Mouse (Mus musculus) hindlimb bud, embryonic 11.5 days (tissue): ENCODE results near the gene Pml.
A peak's percentile ranks its signal among the peaks of the same experiment; 100 is the strongest.
"Not testable (repeated sequence)": the region's sequence is repeated elsewhere in the genome, so short reads cannot be mapped to it uniquely, and the experiment has no call there.

ENCODE experiments used
- DNase-seq: peaks from one replicate; pipeline ENCODE4 v3.0.0-alpha.2; 2012; ENCODE audit warnings: low read depth, low spot score; ENCODE audit errors: extremely low spot score

The Pml gene

GRCm38 (mm10) chr9:58272068-58272541, 22.5 kb upstream of the Pml start:
- DNase-seq = no peak

- DNase-seq = not testable (repeated sequence)
Observed at GRCm38 (mm10) chr9:58271551-58271950, 22.0 kb upstream of the Pml start.

- DNase-seq = no peak
Observed at GRCm38 (mm10) chr9:58271109-58271508, 21.5 kb upstream of the Pml start.

- no peak for DNase-seq
Observed at GRCm38 (mm10) chr9:58270081-58270480, 20.5 kb upstream of the Pml start.

- no peak for DNase-seq
Observed at GRCm38 (mm10) chr9:58268384-58269313, 19.1 kb upstream of the Pml start.

- DNase-seq = no peak
Observed at GRCm38 (mm10) chr9:58267046-58267445, 17.5 kb upstream of the Pml start.

GRCm38 (mm10) chr9:58266571-58267011, 17.0 kb upstream of the Pml start:
- DNase-seq = no peak

- DNase-seq = no peak
Observed at GRCm38 (mm10) chr9:58265368-58265767, 15.8 kb upstream of the Pml start.

GRCm38 (mm10) chr9:58262507-58262906, 12.9 kb upstream of the Pml start:
- no peak for DNase-seq

GRCm38 (mm10) chr9:58255704-58256685, 6.4 kb upstream of the Pml start:
- DNase-seq = no peak

GRCm38 (mm10) chr9:58255105-58255504, 5.5 kb upstream of the Pml start:
- no peak for DNase-seq

GRCm38 (mm10) chr9:58253805-58254122, 4.2 kb upstream of the Pml start:
- not testable (repeated sequence) for DNase-seq

GRCm38 (mm10) chr9:58253033-58253804, 3.6 kb upstream of the Pml start, which contains the start of gene Stoml1:
Gene Stoml1 (plus strand): TSS chr9:58253164.
- DNase-seq = peak; percentile 69

GRCm38 (mm10) chr9:58250730-58251129, 1.1 kb upstream of the Pml start:
- not testable (repeated sequence) for DNase-seq

- DNase-seq = no peak
Observed at GRCm38 (mm10) chr9:58250322-58250721, 736 bp upstream of the Pml start.

- DNase-seq = no peak
Observed at GRCm38 (mm10) chr9:58248746-58249413, 706 bp downstream of the Pml start.

- DNase-seq = no peak
Observed at GRCm38 (mm10) chr9:58247064-58247759, 2.4 kb downstream of the Pml start.

- no peak for DNase-seq
Observed at GRCm38 (mm10) chr9:58246083-58246591, 3.4 kb downstream of the Pml start.

GRCm38 (mm10) chr9:58243696-58244095, 5.9 kb downstream of the Pml start:
- DNase-seq = no peak
